Mouse (Mus musculus) heart, embryonic 15.5 days (tissue): Measurements from ENCODE around the gene Nucb1. TPM values are rescaled to one million over a fixed set of nuclear protein-coding genes. Genes with fewer than 3 reads are reported as not detected.

ENCODE experiments used
- ATAC-seq: fragments of 200-750 bp; cut with Nextera tagmentation; replicated peaks from 2 replicates; pipeline ENCODE4 v1.8.0; 2017; ENCODE audit warnings: low read depth, moderate TSS enrichment; ENCODE audit not compliant: insufficient number of reproducible peaks, insufficient read depth, low FRiP score
- H3K27ac ChIP-seq: fragments of 300-500 bp; sonication (generic); 2 replicates; pipeline ENCODE4 v1.5.1; 2015; ENCODE audit warnings: mild to moderate bottlenecking, inconsistent platforms
- H3K27me3 ChIP-seq: fragments of 300-500 bp; sonication (generic); 2 replicates; pipeline ENCODE4 v1.6.1; 2015; ENCODE audit warnings: inconsistent platforms
- H3K36me3 ChIP-seq: fragments of 300-500 bp; sonication (generic); 2 replicates; pipeline ENCODE4 v1.6.1; 2015; ENCODE audit warnings: mild to moderate bottlenecking, inconsistent platforms
- H3K4me1 ChIP-seq: fragments of 300-500 bp; sonication (generic); replicated peaks from 2 replicates; pipeline ENCODE4 v1.6.1; 2015; ENCODE audit warnings: inconsistent platforms
- H3K4me2 ChIP-seq: fragments of 300-500 bp; sonication (generic); 2 replicates; pipeline ENCODE4 v1.6.1; 2015; ENCODE audit warnings: inconsistent platforms, mild to moderate bottlenecking, moderate library complexity
- H3K4me3 ChIP-seq: fragments of 300-500 bp; sonication (generic); 2 replicates; pipeline ENCODE4 v1.5.1; 2015; ENCODE audit warnings: mild to moderate bottlenecking, inconsistent platforms
- H3K9ac ChIP-seq: fragments of 300-500 bp; sonication (generic); 2 replicates; pipeline ENCODE4 v1.6.1; 2015; ENCODE audit warnings: mild to moderate bottlenecking, inconsistent platforms
- H3K9me3 ChIP-seq: fragments of 300-500 bp; sonication (generic); replicated peaks from 2 replicates; pipeline ENCODE4 v1.6.1; 2016; ENCODE audit warnings: inconsistent platforms
- WGBS: fragments of 180-500 bp; shearing (Covaris S2); methylation state at CpG from one replicate; pipeline ENCODE4 v1.1.7; 2015; ENCODE audit warnings: mixed read lengths; 5-methylcytosine and 5-hydroxymethylcytosine counted together
- polyA plus RNA-seq: library from polyadenylated mRNA; unstranded; fragments of >200 nt; fragmentation: Nextera tagmentation; extraction: Ambion mirVana; gene quantifications from 2 replicates; pipeline ENCODE4 v1.2.1, GENCODE M21; 2015

Nucb1 gene
- 144 and 177 TPM in 2 replicates for polyA plus RNA-seq

DNA sequence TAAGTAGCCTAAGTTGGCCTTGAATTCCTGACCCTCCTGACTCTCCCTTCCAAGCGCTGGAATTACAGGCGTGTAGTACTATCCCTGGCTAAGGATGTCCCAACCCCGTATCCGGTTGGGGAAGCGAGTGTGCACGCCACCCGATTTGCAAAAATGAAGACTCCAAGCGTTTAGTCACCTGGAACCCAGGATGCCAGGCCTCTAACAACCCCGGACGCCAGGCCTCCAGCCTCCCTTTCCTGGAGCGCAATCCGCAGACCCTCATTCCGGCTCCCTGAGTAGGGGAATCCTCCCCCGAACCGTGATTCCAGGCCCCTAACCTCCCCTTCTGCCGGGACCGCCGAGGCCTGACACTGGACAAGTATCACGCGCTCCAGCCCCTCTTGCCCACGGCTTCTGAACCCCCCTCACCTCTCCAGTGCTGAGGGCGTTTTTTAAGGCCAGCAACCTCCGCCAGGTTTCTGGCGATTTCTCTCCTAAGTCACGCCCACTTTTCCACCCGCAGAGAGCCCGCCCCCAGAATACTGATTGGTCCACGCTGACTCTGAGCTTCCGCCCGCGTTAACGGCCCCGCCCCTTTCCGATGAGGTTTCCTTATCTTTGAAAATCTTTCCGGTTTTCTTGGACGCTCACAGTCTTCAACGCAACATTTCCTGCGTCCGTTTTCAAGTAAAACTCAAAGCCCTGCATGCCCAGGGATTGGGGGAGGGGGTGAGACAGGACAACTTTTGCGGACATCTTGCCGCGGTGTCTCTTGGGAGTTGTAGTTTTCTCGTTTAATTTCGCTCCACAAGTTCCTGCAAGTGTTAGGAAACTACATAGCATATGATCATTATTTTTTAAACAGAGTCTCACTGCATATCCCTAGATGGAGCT is at the start of gene Nucb1:
Gene Nucb1, minus strand, starts transcription at position 495 of the 876 bp plus-strand sequence.
- Histone ChIP-seq H3K27me3 (no peaks in the 10 kb centered on the region), H3K36me3 (peaks cover 9% of the 10 kb centered on the region; the same call in 1 of the 2 replicates), H3K27ac (peak within 1 kb of the TSS; percentile 90), H3K9me3 (no peaks in the 10 kb centered on the region), H3K9ac (peak within 1 kb of the TSS; percentile 79), H3K4me3 (peak within 1 kb of the TSS; percentile 79), H3K4me2 (peak within 1 kb of the TSS; percentile 85), H3K4me1 (peaks cover 19% of the 10 kb centered on the region)
- peak; percentile 87 for ATAC-seq
- under 1% methylated on average over 44 of the region's 44 CpGs for WGBS

DNA sequence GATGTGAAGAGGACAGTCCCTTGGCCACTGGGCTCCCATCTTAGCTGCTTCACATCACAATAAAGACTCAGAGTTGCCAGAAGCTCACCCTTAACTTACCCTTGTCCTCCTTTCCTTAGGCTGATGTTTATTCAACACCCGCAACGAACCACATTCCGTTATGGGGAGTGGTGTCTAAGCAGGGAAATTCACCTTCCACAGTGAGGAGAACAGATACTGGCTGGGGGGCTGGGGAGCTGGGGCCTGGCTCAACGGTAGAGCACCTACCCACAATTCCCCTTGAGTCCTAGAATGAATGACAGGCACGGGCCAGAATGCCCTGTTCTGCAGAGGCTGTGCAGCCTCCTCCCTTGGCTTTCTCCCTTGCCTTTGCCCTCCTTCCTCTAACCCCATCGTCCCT is 48.7 kb upstream of the Nucb1 start:
- Histone ChIP-seq H3K27ac (no peak overlapping the region), H3K4me1 (peaks cover 13% of the 10 kb centered on the region), H3K9me3 (no peaks in the 10 kb centered on the region), H3K36me3 (no peaks in the 10 kb centered on the region), H3K4me3 (no peak overlapping the region), H3K27me3 (no peaks in the 10 kb centered on the region), H3K4me2 (no peak overlapping the region), H3K9ac (no peak overlapping the region)
- WGBS, result 43% methylated on average over 6 of the region's 6 CpGs
- ATAC-seq, result no peak

GRCm38 (mm10) chr7:45555787-45556186 is 45.6 kb upstream of the Nucb1 start:
- Histone ChIP-seq H3K27ac (no peak overlapping the region), H3K4me1 (no peaks in the 10 kb centered on the region), H3K9ac (no peak overlapping the region), H3K9me3 (no peaks in the 10 kb centered on the region), H3K27me3 (no peaks in the 10 kb centered on the region), H3K4me3 (no peak overlapping the region), H3K36me3 (no peaks in the 10 kb centered on the region), H3K4me2 (no peak overlapping the region)
- WGBS, result 20% methylated on average over 8 of the region's 8 CpGs
- ATAC-seq, result no peak

- WGBS, result 43% methylated on average over 8 of the region's 8 CpGs
- ATAC-seq, result no peak
Measured at GRCm38 (mm10) chr7:45554744-45555143, 44.5 kb upstream of the Nucb1 start, which contains the start of gene Hsd17b14. Gene Hsd17b14 (plus strand): TSS chr7:45554893.

GRCm38 (mm10) chr7:45553990-45554389 is 43.8 kb upstream of the Nucb1 start:
- Histone ChIP-seq H3K9me3 (no peaks in the 10 kb centered on the region), H3K9ac (no peak overlapping the region), H3K4me2 (no peak overlapping the region), H3K27ac (no peak overlapping the region), H3K4me1 (no peaks in the 10 kb centered on the region), H3K27me3 (no peaks in the 10 kb centered on the region), H3K36me3 (no peaks in the 10 kb centered on the region), H3K4me3 (no peak overlapping the region)
- 91% methylated on average over 2 of the region's 2 CpGs for WGBS
- no peak for ATAC-seq

More at GRCm38 (mm10) chr7:45554744-45555143, 44.5 kb upstream of the Nucb1 start, which contains the start of gene Hsd17b14:
- no peaks in the 10 kb centered on the region for H3K4me1 ChIP-seq
- H3K4me2 ChIP-seq, result no peak within 1 kb of the TSS
- no peaks in the 10 kb centered on the region for H3K36me3 ChIP-seq
- no peak within 1 kb of the TSS for H3K4me3 ChIP-seq
- H3K9ac ChIP-seq, result no peak within 1 kb of the TSS
- no peaks in the 10 kb centered on the region for H3K27me3 ChIP-seq
- H3K9me3 ChIP-seq, result no peaks in the 10 kb centered on the region
- no peak within 1 kb of the TSS for H3K27ac ChIP-seq

DNA sequence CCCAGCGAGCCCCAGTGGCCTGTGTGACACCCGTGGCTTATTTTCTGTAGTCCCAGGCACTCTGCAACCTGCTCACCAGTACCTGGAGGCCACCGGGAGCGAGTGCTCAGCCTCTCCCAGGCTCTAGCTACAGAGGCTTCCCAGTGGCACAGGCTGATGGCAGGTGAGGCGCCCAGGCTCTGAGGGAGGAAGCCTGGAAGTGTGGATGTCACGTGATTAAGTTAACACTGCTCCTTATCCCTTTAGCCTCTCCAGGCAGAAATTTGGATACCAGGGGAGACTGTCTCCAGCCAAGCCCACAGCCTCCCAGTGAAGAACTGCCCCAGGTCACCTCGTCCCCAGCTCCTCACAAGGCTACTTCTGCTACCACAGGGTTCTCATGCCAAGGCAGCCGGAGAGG is 43.3 kb upstream of the Nucb1 start:
- H3K27ac ChIP-seq, result no peak overlapping the region
- no peaks in the 10 kb centered on the region for H3K4me1 ChIP-seq
- no peak for ATAC-seq
- H3K9me3 ChIP-seq, result no peaks in the 10 kb centered on the region
- H3K9ac ChIP-seq, result no peak overlapping the region
- H3K36me3 ChIP-seq, result no peaks in the 10 kb centered on the region
- 55% methylated on average over 8 of the region's 8 CpGs for WGBS
- no peak overlapping the region for H3K4me2 ChIP-seq
- H3K4me3 ChIP-seq, result no peak overlapping the region
- no peaks in the 10 kb centered on the region for H3K27me3 ChIP-seq

DNA sequence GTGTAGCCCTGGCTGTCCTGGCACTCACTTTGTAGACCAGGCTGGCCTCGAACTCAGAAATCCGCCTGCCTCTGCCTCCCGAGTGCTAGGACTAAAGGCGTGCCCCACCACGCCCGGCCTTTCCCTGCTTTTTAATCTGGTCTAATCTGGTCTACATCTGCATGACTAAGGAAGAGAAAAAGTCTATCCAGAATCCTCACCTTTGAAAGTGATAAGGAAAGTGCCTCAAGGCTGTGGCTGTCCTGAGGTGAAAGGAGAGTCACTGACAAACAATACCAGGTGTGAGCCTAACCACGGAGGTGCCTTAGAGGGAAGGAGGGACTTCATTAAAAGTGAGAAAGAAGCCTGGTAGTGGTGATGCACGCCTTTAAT is 41.3 kb upstream of the Nucb1 start:
- no peaks in the 10 kb centered on the region for H3K4me1 ChIP-seq

DNA sequence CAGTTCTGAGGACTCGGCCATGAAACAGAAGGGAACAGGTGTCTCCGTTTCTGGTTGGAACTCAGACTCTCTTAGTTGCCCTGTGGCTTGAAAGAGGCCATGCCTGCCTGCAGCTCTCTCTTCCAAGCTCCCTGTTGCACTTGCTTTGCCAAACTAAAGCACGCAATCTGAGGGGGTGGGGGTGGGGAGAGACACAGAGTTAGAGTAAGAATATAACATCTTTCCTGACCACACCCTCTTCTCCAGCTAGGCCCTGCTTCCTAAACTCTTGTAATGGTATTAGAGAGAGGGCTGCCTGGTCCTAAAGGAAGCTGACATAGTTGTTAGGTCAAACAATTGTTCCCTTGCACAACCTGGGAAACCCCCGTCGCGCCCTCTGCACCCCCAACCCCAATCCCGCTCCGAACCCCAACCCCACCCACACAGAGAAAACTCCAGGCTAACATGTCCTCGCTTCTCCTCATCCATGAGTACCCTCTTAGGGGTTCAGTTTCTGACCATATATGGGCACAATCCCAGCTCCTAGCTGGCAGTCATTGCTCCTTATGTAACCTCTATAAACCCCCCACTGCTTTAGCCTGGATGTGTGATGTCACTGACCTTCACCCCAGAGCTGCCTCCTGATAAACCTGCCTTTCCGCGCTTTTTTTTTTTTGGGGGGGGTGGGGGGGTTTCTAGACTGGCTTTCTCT is 40.8 kb upstream of the Nucb1 start:
- Histone ChIP-seq H3K9ac (no peak overlapping the region), H3K4me1 (no peaks in the 10 kb centered on the region), H3K9me3 (no peaks in the 10 kb centered on the region), H3K4me3 (no peak overlapping the region), H3K36me3 (no peaks in the 10 kb centered on the region), H3K27ac (no peak overlapping the region), H3K27me3 (no peaks in the 10 kb centered on the region), H3K4me2 (no peak overlapping the region)
- ATAC-seq, result no peak
- WGBS, result 70% methylated on average over 11 of the region's 11 CpGs

More for the DNA sequence above, 41.3 kb upstream of the Nucb1 start:
- Histone ChIP-seq H3K9me3 (no peaks in the 10 kb centered on the region), H3K4me2 (no peak overlapping the region), H3K27me3 (no peaks in the 10 kb centered on the region), H3K27ac (no peak overlapping the region), H3K4me3 (no peak overlapping the region), H3K9ac (no peak overlapping the region), H3K36me3 (no peaks in the 10 kb centered on the region)
- 83% methylated on average over 8 of the region's 8 CpGs for WGBS
- ATAC-seq, result no peak

GRCm38 (mm10) chr7:45549641-45550436 is 39.6 kb upstream of the Nucb1 start:
- ATAC-seq, result no peak
- H3K9me3 ChIP-seq, result no peaks in the 10 kb centered on the region
- WGBS, result 88% methylated on average over 16 of the region's 16 CpGs

GRCm38 (mm10) chr7:45544525-45544924 is 34.3 kb upstream of the Nucb1 start:
- H3K9me3 ChIP-seq, result no peaks in the 10 kb centered on the region
- ATAC-seq, result no peak

More at GRCm38 (mm10) chr7:45549641-45550436, 39.6 kb upstream of the Nucb1 start:
- Histone ChIP-seq H3K4me1 (no peaks in the 10 kb centered on the region), H3K27ac (no peak overlapping the region), H3K36me3 (no peaks in the 10 kb centered on the region), H3K27me3 (no peaks in the 10 kb centered on the region), H3K9ac (no peak overlapping the region), H3K4me3 (no peak overlapping the region), H3K4me2 (no peak overlapping the region)

DNA sequence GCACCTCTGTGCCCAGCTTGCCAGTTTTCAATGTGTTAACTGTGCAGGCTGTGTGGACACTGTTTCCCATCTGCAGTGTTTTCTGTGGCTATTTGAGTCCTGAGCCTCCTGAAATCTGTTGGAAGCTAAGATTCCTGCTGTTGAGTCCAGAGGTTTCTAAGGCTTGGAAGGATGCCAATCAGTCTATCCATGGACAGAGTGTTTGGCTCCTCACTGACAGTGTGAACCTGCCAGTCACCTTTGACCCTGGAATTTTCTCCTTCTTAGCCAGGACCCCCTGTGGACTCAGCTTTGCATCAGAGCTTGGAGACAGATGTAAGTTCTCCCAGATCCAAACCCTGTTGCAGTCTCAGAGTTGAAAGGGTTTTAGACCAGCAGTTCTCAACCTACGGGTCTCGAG is 30.0 kb upstream of the Nucb1 start:
- WGBS, result 66% methylated on average over 2 of the region's 2 CpGs
- no peak overlapping the region for H3K4me3 ChIP-seq
- no peaks in the 10 kb centered on the region for H3K27me3 ChIP-seq
- peaks cover 8% of the 10 kb centered on the region for H3K4me1 ChIP-seq
- H3K27ac ChIP-seq, result no peak overlapping the region
- ATAC-seq, result no peak
- no peaks in the 10 kb centered on the region for H3K9me3 ChIP-seq
- no peaks in the 10 kb centered on the region for H3K36me3 ChIP-seq
- H3K9ac ChIP-seq, result no peak overlapping the region
- H3K4me2 ChIP-seq, result no peak overlapping the region

More at GRCm38 (mm10) chr7:45544525-45544924, 34.3 kb upstream of the Nucb1 start:
- H3K27me3 ChIP-seq, result no peaks in the 10 kb centered on the region
- no peak overlapping the region for H3K4me2 ChIP-seq
- WGBS, result 91% methylated on average over 1 of the region's 1 CpGs
- H3K27ac ChIP-seq, result no peak overlapping the region
- H3K4me1 ChIP-seq, result no peaks in the 10 kb centered on the region
- no peak overlapping the region for H3K4me3 ChIP-seq
- no peak overlapping the region for H3K9ac ChIP-seq
- no peaks in the 10 kb centered on the region for H3K36me3 ChIP-seq
